Mouse (Mus musculus): ENCODE measurements around the gene Dusp10. TPM values are rescaled to one million over a fixed set of nuclear protein-coding genes. Genes with fewer than 3 reads are reported as not detected.

Dusp10 gene
- polyA plus RNA-seq, 1 experiment from 2014 or later, result 9.7 TPM

DNA sequence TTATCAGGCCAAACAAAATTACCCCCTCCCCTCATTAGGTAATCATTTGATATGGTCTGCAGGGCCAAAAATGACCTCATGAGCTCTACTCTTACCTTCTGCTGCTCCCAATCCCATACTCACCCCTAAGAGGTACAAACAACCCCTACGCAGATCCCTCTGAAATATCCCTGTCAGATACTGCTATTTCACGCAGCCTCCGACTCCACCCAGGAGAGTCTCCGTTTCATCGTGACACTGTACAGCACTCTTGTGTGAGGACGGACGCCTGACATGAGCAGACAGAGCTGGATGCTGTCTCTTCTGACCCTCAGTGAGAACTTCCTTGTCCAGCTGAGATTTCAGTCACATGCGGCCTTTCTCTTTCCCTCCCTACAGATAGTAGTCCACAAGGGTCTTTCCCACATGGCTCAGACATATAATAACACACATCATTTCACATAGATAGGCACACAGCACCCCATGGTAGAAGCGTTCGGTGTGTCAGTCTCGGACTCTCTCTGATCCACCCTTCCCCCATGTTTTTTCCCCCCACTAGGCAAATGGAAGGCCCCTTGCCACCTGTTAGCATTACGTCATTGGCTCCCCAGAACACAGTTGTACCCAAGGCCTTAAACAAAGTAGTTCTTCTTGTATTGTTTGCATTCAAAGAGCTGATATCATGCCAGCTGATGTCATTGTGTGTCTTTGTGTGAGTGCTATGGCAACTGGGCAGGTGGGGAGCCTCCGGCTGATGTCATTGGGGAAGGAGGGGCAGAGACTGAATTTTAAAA is 52.7 kb downstream of the Dusp10 start:
- no peaks in the 10 kb centered on the region for H3K27me3 ChIP-seq (ENCODE audit: control insufficient read depth, insufficient read depth, low read length)
- peaks cover 19% of the 10 kb centered on the region for H3K36me3 ChIP-seq (ENCODE audit: control insufficient read depth, insufficient read depth, low read length)
- H3K4me1 ChIP-seq (ENCODE audit: control insufficient read depth in 2 of 2, insufficient read depth in 2 of 2, low read length in 2 of 2), result peaks cover 17 to 50% of the 10 kb centered on the region in 2 experiments
- H3K4me2 ChIP-seq (ENCODE audit: low read length), result no peak overlapping the region
- H3K27ac ChIP-seq (replicated peaks in 1 of 2; ENCODE audit: control insufficient read depth in 1 of 2, insufficient read depth in 1 of 2, low read depth in 2 of 2, low read length in 2 of 2), result peak overlapping the region in 1 of 2 experiments; percentile 20; a peak in 1 of 4 replicates
- H3K9ac ChIP-seq (ENCODE audit: low read length), result 0 out of 2 replicates have a peak overlapping the region, but pooled peaks have one; percentile 44
- no peak overlapping the region for H3K4me3 ChIP-seq (ENCODE audit: control insufficient read depth in 1 of 2, insufficient read depth in 1 of 2, low read depth in 1 of 2, low read length in 2 of 2)
- ATAC-seq (ENCODE audit: insufficient number of reproducible peaks, insufficient read depth, low FRiP score, low read depth), result no peak
- no peaks in the 10 kb centered on the region for H3K9me3 ChIP-seq (ENCODE audit: control insufficient read depth, low read length)
- 76% methylated on average over 13 of the region's 13 CpGs for WGBS

DNA sequence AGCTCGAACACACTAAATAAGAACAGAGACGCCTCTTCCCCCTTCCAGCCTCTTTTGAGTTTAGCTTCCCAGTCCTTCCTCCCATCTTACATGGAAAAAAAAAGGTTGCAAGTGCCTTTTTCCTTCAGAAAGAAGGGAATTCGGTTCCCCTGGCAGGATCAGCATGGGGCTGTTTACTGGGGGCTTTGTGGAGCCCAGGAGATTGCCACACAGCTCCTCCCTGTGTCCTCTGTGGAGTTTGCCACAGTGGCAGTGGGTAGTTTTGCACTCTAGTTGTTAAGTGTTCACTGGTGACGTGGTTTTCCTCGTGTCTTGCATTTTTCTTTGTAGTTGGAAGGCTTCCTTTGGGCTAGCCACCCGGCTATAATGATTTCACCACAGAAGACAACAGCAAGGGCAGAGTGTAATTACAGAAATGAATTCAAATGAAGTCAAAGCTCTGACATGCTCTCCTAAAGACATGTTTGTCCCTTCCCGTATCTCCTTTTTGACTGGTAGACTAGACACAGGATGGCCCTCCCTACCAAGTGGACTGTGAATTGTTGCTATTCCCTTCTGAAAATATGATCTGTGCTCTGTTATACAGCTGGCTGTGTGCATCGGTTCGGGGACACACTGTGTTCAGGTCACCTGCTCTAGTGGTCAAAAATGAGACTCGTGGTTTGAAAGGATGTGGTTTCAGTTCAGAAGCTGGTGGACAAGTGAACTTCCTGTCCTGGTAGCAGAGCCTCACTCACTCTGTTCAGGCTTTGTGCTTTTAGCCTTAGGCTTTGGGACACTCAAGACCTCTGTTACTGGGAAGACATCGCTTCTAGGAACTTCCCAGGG is 53.6 kb downstream of the Dusp10 start:
- ATAC-seq (ENCODE audit: insufficient number of reproducible peaks, insufficient read depth, low FRiP score, low read depth), result no peak
- no peak overlapping the region for H3K4me3 ChIP-seq (ENCODE audit: control insufficient read depth in 1 of 2, insufficient read depth in 1 of 2, low read depth in 1 of 2, low read length in 2 of 2)
- 0 out of 2 replicates have a peak overlapping the region, but pooled peaks have one; percentile 44 for H3K9ac ChIP-seq (ENCODE audit: low read length)
- H3K9me3 ChIP-seq (ENCODE audit: control insufficient read depth, low read length), result no peaks in the 10 kb centered on the region
- H3K27me3 ChIP-seq (ENCODE audit: control insufficient read depth, insufficient read depth, low read length), result no peaks in the 10 kb centered on the region
- H3K4me1 ChIP-seq (ENCODE audit: control insufficient read depth in 2 of 2, insufficient read depth in 2 of 2, low read length in 2 of 2), result peaks cover 12 to 41% of the 10 kb centered on the region in 2 experiments
- H3K27ac ChIP-seq (replicated peaks in 1 of 2; ENCODE audit: control insufficient read depth in 1 of 2, insufficient read depth in 1 of 2, low read depth in 2 of 2, low read length in 2 of 2), result no peak overlapping the region
- no peak overlapping the region for H3K4me2 ChIP-seq (ENCODE audit: low read length)
- 81% methylated on average over 11 of the region's 11 CpGs for WGBS
- peaks cover 28% of the 10 kb centered on the region for H3K36me3 ChIP-seq (ENCODE audit: control insufficient read depth, insufficient read depth, low read length)

DNA sequence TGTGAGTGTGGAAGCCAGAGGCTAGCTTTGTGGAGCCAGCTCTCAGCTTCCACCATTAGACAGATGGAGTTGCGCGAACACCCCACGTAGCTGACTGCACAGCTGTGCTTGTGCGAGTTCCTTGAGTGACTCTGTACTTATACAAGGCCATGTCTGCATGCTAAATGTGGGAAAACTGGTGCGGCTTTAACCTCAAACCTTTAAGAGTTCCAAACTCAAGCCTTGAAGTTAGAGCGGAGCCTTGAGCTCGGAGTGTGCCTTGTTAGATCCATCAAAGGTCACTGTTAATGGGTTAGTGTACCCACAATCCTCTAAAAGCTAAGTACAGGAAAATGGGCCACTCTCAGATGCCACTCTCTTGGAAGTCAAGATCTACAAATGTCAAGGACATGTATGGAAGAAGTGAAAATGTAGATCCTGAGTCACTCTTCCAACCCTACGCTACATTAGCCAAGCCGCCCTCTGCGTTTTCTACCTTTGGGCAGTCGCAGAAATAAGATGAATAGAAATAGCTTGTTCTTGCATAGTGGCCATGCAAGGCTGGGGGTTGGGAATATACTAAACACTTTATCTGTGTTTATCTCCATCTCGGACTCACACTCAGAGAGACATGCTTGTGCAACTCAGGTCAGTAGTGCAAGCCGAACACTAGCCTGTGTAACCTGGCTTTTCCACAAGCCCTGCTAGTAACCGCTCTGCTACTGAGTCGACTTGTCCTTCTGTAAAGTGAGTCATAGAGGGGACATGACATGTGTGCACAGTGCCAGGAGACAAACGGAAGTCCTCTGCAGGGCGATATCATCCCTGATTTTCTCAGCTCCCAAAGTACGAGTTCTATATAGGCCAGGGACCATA is 54.8 kb downstream of the Dusp10 start:
- H3K27ac ChIP-seq (replicated peaks in 1 of 2; ENCODE audit: control insufficient read depth in 1 of 2, insufficient read depth in 1 of 2, low read depth in 2 of 2, low read length in 2 of 2), result no peak overlapping the region
- H3K4me2 ChIP-seq (ENCODE audit: low read length), result no peak overlapping the region
- peaks cover 36% of the 10 kb centered on the region for H3K36me3 ChIP-seq (ENCODE audit: control insufficient read depth, insufficient read depth, low read length)
- no peaks in the 10 kb centered on the region for H3K27me3 ChIP-seq (ENCODE audit: control insufficient read depth, insufficient read depth, low read length)
- no peak overlapping the region for H3K4me3 ChIP-seq (ENCODE audit: control insufficient read depth in 1 of 2, insufficient read depth in 1 of 2, low read depth in 1 of 2, low read length in 2 of 2)
- H3K9me3 ChIP-seq (ENCODE audit: control insufficient read depth, low read length), result no peaks in the 10 kb centered on the region
- WGBS, result 87% methylated on average over 18 of the region's 18 CpGs
- peaks cover 12 to 34% of the 10 kb centered on the region in 2 experiments for H3K4me1 ChIP-seq (ENCODE audit: control insufficient read depth in 2 of 2, insufficient read depth in 2 of 2, low read length in 2 of 2)
- no peak overlapping the region for H3K9ac ChIP-seq (ENCODE audit: low read length)
- no peak for ATAC-seq (ENCODE audit: insufficient number of reproducible peaks, insufficient read depth, low FRiP score, low read depth)

DNA sequence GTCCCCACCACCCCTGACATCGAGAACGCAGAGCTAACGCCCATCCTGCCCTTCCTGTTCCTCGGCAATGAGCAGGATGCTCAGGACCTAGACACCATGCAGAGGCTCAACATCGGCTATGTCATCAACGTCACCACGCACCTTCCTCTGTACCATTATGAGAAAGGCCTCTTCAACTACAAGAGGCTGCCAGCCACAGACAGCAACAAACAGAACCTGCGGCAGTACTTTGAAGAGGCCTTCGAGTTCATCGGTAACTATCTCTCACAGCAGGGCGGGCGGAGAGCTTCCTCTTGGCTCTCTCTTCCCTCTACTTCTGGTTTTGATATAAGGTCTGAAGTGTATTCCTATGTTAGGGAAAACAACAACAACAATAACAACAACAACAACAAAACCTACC is 55.9 kb downstream of the Dusp10 start:
- 93% methylated on average over 12 of the region's 12 CpGs for WGBS
- Histone ChIP-seq H3K4me1 (ENCODE audit: control insufficient read depth in 2 of 2, insufficient read depth in 2 of 2, low read length in 2 of 2) (peaks cover 12 to 27% of the 10 kb centered on the region in 2 experiments), H3K9ac (ENCODE audit: low read length) (no peak overlapping the region), H3K4me3 (ENCODE audit: control insufficient read depth in 1 of 2, insufficient read depth in 1 of 2, low read depth in 1 of 2, low read length in 2 of 2) (no peak overlapping the region), H3K4me2 (ENCODE audit: low read length) (no peak overlapping the region), H3K9me3 (ENCODE audit: control insufficient read depth, low read length) (no peaks in the 10 kb centered on the region), H3K27ac (replicated peaks in 1 of 2; ENCODE audit: control insufficient read depth in 1 of 2, insufficient read depth in 1 of 2, low read depth in 2 of 2, low read length in 2 of 2) (no peak overlapping the region), H3K36me3 (ENCODE audit: control insufficient read depth, insufficient read depth, low read length) (peaks cover 46% of the 10 kb centered on the region), H3K27me3 (ENCODE audit: control insufficient read depth, insufficient read depth, low read length) (no peaks in the 10 kb centered on the region)
- no peak for ATAC-seq (ENCODE audit: insufficient number of reproducible peaks, insufficient read depth, low FRiP score, low read depth)

DNA sequence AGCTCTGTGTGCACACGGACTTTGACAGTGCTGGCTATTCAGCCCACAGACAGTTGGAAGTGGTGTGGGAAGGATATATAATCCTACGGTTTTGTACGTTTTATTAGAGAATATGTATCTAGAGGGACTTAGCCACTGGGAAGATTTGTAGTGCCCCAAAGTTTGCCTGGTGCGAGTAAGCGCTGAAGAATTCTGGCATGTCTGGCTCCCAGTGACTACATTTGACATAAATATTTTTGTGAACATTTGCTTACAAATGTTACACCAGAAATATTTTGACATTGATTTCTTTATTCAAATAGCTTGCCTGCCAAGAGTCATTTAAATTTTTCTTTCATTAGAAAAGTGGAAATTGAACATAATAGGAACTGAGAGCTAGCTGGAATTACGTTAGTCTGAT is 63.0 kb downstream of the Dusp10 start:
- no peaks in the 10 kb centered on the region for H3K27me3 ChIP-seq (ENCODE audit: control insufficient read depth, insufficient read depth, low read length)
- H3K9ac ChIP-seq (ENCODE audit: low read length), result no peak overlapping the region
- no peak overlapping the region for H3K4me3 ChIP-seq (ENCODE audit: control insufficient read depth in 1 of 2, insufficient read depth in 1 of 2, low read depth in 1 of 2, low read length in 2 of 2)
- 78% methylated on average over 6 of the region's 6 CpGs for WGBS
- no peak overlapping the region for H3K27ac ChIP-seq (replicated peaks in 1 of 2; ENCODE audit: control insufficient read depth in 1 of 2, insufficient read depth in 1 of 2, low read depth in 2 of 2, low read length in 2 of 2)
- no peaks in the 10 kb centered on the region for H3K9me3 ChIP-seq (ENCODE audit: control insufficient read depth, low read length)
- H3K36me3 ChIP-seq (ENCODE audit: control insufficient read depth, insufficient read depth, low read length), result peaks cover 34% of the 10 kb centered on the region
- H3K4me1 ChIP-seq (ENCODE audit: control insufficient read depth in 2 of 2, insufficient read depth in 2 of 2, low read length in 2 of 2), result peaks cover 4 to 8% of the 10 kb centered on the region in 2 experiments; a peak in 3 of 4 replicates
- H3K4me2 ChIP-seq (ENCODE audit: low read length), result no peak overlapping the region
- no peak for ATAC-seq (ENCODE audit: insufficient number of reproducible peaks, insufficient read depth, low FRiP score, low read depth)

DNA sequence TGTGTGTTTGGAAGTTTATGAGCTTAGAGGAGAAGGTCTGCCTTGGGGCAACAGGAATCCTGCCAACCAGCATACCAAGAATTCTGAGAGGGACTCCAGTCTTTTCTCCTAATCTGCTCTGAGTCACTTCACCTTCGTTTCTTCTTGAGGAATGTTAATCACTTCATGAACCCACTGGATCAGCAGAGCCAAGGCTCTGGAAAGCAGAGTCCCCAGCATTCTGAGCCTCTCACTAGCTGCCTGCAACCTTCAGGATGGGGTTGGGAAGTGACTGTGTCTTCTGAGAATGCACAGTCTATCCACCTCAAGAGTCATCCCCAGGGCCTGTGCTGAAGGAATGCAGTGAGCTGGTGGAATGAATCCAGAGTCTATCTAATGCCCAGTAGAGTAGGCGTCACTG is 63.7 kb downstream of the Dusp10 start:
- Histone ChIP-seq H3K9me3 (ENCODE audit: control insufficient read depth, low read length) (no peaks in the 10 kb centered on the region), H3K27me3 (ENCODE audit: control insufficient read depth, insufficient read depth, low read length) (no peaks in the 10 kb centered on the region), H3K9ac (ENCODE audit: low read length) (no peak overlapping the region), H3K4me3 (ENCODE audit: control insufficient read depth in 1 of 2, insufficient read depth in 1 of 2, low read depth in 1 of 2, low read length in 2 of 2) (no peak overlapping the region), H3K4me1 (ENCODE audit: control insufficient read depth in 2 of 2, insufficient read depth in 2 of 2, low read length in 2 of 2) (peaks cover 4 to 8% of the 10 kb centered on the region in 2 experiments; a peak in 3 of 4 replicates), H3K36me3 (ENCODE audit: control insufficient read depth, insufficient read depth, low read length) (peaks cover 27% of the 10 kb centered on the region), H3K4me2 (ENCODE audit: low read length) (no peak overlapping the region), H3K27ac (replicated peaks in 1 of 2; ENCODE audit: control insufficient read depth in 1 of 2, insufficient read depth in 1 of 2, low read depth in 2 of 2, low read length in 2 of 2) (peak overlapping the region in 1 of 2 experiments; percentile 16; a peak in 2 of 4 replicates)
- ATAC-seq (ENCODE audit: insufficient number of reproducible peaks, insufficient read depth, low FRiP score, low read depth), result no peak
- 21% methylated on average over 2 of the region's 2 CpGs for WGBS

DNA sequence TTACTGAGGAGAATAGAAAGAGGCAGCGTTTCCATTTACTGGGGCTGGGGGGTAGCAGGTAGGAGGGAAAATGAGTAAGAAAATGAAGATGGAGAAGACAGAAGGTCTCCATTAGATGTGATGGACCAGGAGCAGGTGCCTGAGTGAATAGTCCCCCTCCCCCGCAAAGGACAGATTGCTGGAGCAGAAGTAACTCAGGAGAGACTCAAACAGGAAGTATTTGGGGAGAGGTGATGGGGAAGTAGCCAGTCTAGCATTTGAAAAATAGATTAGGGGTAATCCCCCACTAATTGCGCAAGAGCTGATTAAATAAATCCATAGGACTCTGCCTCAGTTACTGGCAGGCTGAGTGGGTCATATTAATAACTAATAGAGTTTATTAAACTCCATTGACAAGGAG is 66.2 kb downstream of the Dusp10 start:
- 92% methylated on average over 3 of the region's 3 CpGs for WGBS

More for the DNA sequence above, 66.2 kb downstream of the Dusp10 start:
- no peaks in the 10 kb centered on the region for H3K9me3 ChIP-seq (ENCODE audit: control insufficient read depth, low read length)
- peaks cover 4 to 12% of the 10 kb centered on the region in 2 experiments; a peak in 3 of 4 replicates for H3K4me1 ChIP-seq (ENCODE audit: control insufficient read depth in 2 of 2, insufficient read depth in 2 of 2, low read length in 2 of 2)
- no peak overlapping the region for H3K4me3 ChIP-seq (ENCODE audit: control insufficient read depth in 1 of 2, insufficient read depth in 1 of 2, low read depth in 1 of 2, low read length in 2 of 2)
- no peaks in the 10 kb centered on the region for H3K27me3 ChIP-seq (ENCODE audit: control insufficient read depth, insufficient read depth, low read length)
- H3K4me2 ChIP-seq (ENCODE audit: low read length), result no peak overlapping the region
- peaks cover 7% of the 10 kb centered on the region for H3K36me3 ChIP-seq (ENCODE audit: control insufficient read depth, insufficient read depth, low read length)
- H3K27ac ChIP-seq (replicated peaks in 1 of 2; ENCODE audit: control insufficient read depth in 1 of 2, insufficient read depth in 1 of 2, low read depth in 2 of 2, low read length in 2 of 2), result no peak overlapping the region
- no peak overlapping the region for H3K9ac ChIP-seq (ENCODE audit: low read length)
- no peak for ATAC-seq (ENCODE audit: insufficient number of reproducible peaks, insufficient read depth, low FRiP score, low read depth)

Data from heart, embryonic 14.5 days (tissue).